Mouse (Mus musculus) limb, embryonic 12.5 days (tissue): ENCODE measurements at regions not wholly inside any gene's neighbourhood (a gene's known extent, or its start where the extent isn't known, plus 50 kb on each side); places are given as distances from the start of the nearest gene placed in this dataset.

Experiments
- ATAC-seq: fragments of 200-750 bp; cut with Nextera tagmentation; 2 replicates; pipeline ENCODE4 v1.8.0; 2017; ENCODE audit warnings: low read depth, moderate TSS enrichment; ENCODE audit not compliant: insufficient number of reproducible peaks, insufficient read depth, low FRiP score, low TSS enrichment
- H3K27ac ChIP-seq: fragments of 300-500 bp; sonication (generic); 2 replicates; pipeline ENCODE4 v1.5.1; 2016; ENCODE audit warnings: mild to moderate bottlenecking, moderate library complexity
- H3K27me3 ChIP-seq: fragments of 300-500 bp; sonication (generic); 2 replicates; pipeline ENCODE4 v1.6.1; 2016; ENCODE audit warnings: mild to moderate bottlenecking, moderate library complexity
- H3K36me3 ChIP-seq: fragments of 300-500 bp; sonication (generic); 2 replicates; pipeline ENCODE4 v1.6.1; 2016; ENCODE audit warnings: mild to moderate bottlenecking, moderate library complexity
- H3K4me1 ChIP-seq: fragments of 300-500 bp; sonication (generic); replicated peaks from 2 replicates; pipeline ENCODE4 v1.6.1; 2016
- H3K4me2 ChIP-seq: fragments of 300-500 bp; sonication (generic); 2 replicates; pipeline ENCODE4 v1.6.1; 2016; ENCODE audit warnings: mild to moderate bottlenecking, moderate library complexity
- H3K4me3 ChIP-seq: fragments of 300-500 bp; sonication (generic); replicated peaks from 2 replicates; pipeline ENCODE4 v1.5.1; 2016; ENCODE audit warnings: mild to moderate bottlenecking
- H3K9ac ChIP-seq: fragments of 300-500 bp; sonication (generic); replicated peaks from 2 replicates; pipeline ENCODE4 v1.6.1; 2016; ENCODE audit warnings: mild to moderate bottlenecking, moderate library complexity
- H3K9me3 ChIP-seq: fragments of 300-500 bp; sonication (generic); 2 replicates; pipeline ENCODE4 v1.6.1; 2016; ENCODE audit warnings: mild to moderate bottlenecking, moderate library complexity
- WGBS: fragments of 180-500 bp; shearing (Covaris S2); methylation state at CpG from one replicate; pipeline ENCODE4 v1.1.7; 2016; 5-methylcytosine and 5-hydroxymethylcytosine counted together

- WGBS: 65% methylated on average over 2 of the region's 2 CpGs
- H3K9ac ChIP-seq: no peak overlapping the region
- H3K4me1 ChIP-seq: no peaks in the 10 kb centered on the region; the same call in 1 of the 2 replicates
- H3K9me3 ChIP-seq: no peaks in the 10 kb centered on the region
- no peaks in the 10 kb centered on the region for H3K27me3 ChIP-seq
- no peaks in the 10 kb centered on the region for H3K36me3 ChIP-seq
- H3K27ac ChIP-seq: no peak overlapping the region
- ATAC-seq: no peak
- no peak overlapping the region for H3K4me2 ChIP-seq
- no peak overlapping the region for H3K4me3 ChIP-seq
These were observed 826.2 kb upstream of the 4930452B06Rik start for GRCm38 (mm10) chr14:9492228-9492627.

- no peaks in the 10 kb centered on the region for H3K27me3 ChIP-seq
- WGBS: 5% methylated on average over 1 of the region's 1 CpGs
- ATAC-seq: no peak
These were observed 822.5 kb upstream of the 4930452B06Rik start for GRCm38 (mm10) chr14:9488585-9488984.

GRCm38 (mm10) chr14:9478981-9479380, 812.9 kb upstream of the 4930452B06Rik start:
- no peak for ATAC-seq
- Histone ChIP-seq H3K27me3 (no peaks in the 10 kb centered on the region), H3K9ac (no peak overlapping the region), H3K4me2 (no peak overlapping the region), H3K4me3 (no peak overlapping the region), H3K36me3 (no peaks in the 10 kb centered on the region), H3K9me3 (no peaks in the 10 kb centered on the region), H3K27ac (no peak overlapping the region), H3K4me1 (no peaks in the 10 kb centered on the region)

More at GRCm38 (mm10) chr14:9488585-9488984, 822.5 kb upstream of the 4930452B06Rik start:
- Histone ChIP-seq H3K4me3 (no peak overlapping the region), H3K9ac (no peak overlapping the region), H3K27ac (no peak overlapping the region), H3K9me3 (no peaks in the 10 kb centered on the region), H3K4me1 (no peaks in the 10 kb centered on the region; the same call in 1 of the 2 replicates), H3K4me2 (no peak overlapping the region), H3K36me3 (no peaks in the 10 kb centered on the region)

- H3K4me2 ChIP-seq: no peak overlapping the region
- no peaks in the 10 kb centered on the region for H3K9me3 ChIP-seq
- H3K27me3 ChIP-seq: no peaks in the 10 kb centered on the region
- ATAC-seq: no peak
- WGBS: 80% methylated on average over 7 of the region's 7 CpGs
- H3K4me1 ChIP-seq: no peaks in the 10 kb centered on the region
- no peaks in the 10 kb centered on the region for H3K36me3 ChIP-seq
- H3K9ac ChIP-seq: no peak overlapping the region
- no peak overlapping the region for H3K27ac ChIP-seq
- H3K4me3 ChIP-seq: no peak overlapping the region
These were observed 809.1 kb upstream of the 4930452B06Rik start for GRCm38 (mm10) chr14:9475169-9475568.

GRCm38 (mm10) chr14:9469686-9470085, 803.6 kb upstream of the 4930452B06Rik start:
- no peak overlapping the region for H3K27ac ChIP-seq
- H3K9ac ChIP-seq: no peak overlapping the region
- H3K4me3 ChIP-seq: no peak overlapping the region
- H3K36me3 ChIP-seq: no peaks in the 10 kb centered on the region
- no peak for ATAC-seq
- H3K4me2 ChIP-seq: no peak overlapping the region
- peaks cover 10% of the 10 kb centered on the region for H3K4me1 ChIP-seq
- no peaks in the 10 kb centered on the region for H3K9me3 ChIP-seq
- H3K27me3 ChIP-seq: no peaks in the 10 kb centered on the region

- Histone ChIP-seq H3K4me1 (peaks cover 10% of the 10 kb centered on the region), H3K4me2 (no peak overlapping the region), H3K4me3 (no peak overlapping the region), H3K27me3 (no peaks in the 10 kb centered on the region), H3K9ac (no peak overlapping the region), H3K9me3 (no peaks in the 10 kb centered on the region), H3K27ac (no peak overlapping the region), H3K36me3 (no peaks in the 10 kb centered on the region)
- ATAC-seq: no peak
- 50% methylated on average over 3 of the region's 3 CpGs for WGBS
These were observed 802.6 kb upstream of the 4930452B06Rik start for GRCm38 (mm10) chr14:9468654-9469053.

- Histone ChIP-seq H3K9me3 (no peaks in the 10 kb centered on the region), H3K4me3 (no peak overlapping the region), H3K27me3 (no peaks in the 10 kb centered on the region), H3K9ac (no peak overlapping the region), H3K27ac (no peak overlapping the region), H3K4me1 (peaks cover 10% of the 10 kb centered on the region), H3K36me3 (no peaks in the 10 kb centered on the region), H3K4me2 (no peak overlapping the region)
- 0 out of 2 replicates have a peak, but pooled peaks have one; percentile 52 for ATAC-seq
- 55% methylated on average over 7 of the region's 7 CpGs for WGBS
These were observed 801.8 kb upstream of the 4930452B06Rik start for GRCm38 (mm10) chr14:9467690-9468458.

GRCm38 (mm10) chr14:9460006-9460405, 794.0 kb upstream of the 4930452B06Rik start:
- Histone ChIP-seq H3K27me3 (no peaks in the 10 kb centered on the region), H3K36me3 (no peaks in the 10 kb centered on the region), H3K4me1 (no peaks in the 10 kb centered on the region; the same call in 1 of the 2 replicates), H3K27ac (no peak overlapping the region), H3K4me3 (no peak overlapping the region), H3K9ac (no peak overlapping the region), H3K9me3 (no peaks in the 10 kb centered on the region), H3K4me2 (no peak overlapping the region)
- WGBS: 83% methylated on average over 3 of the region's 3 CpGs
- no peak for ATAC-seq

GRCm38 (mm10) chr14:9458856-9459255, 792.8 kb upstream of the 4930452B06Rik start:
- Histone ChIP-seq H3K36me3 (no peaks in the 10 kb centered on the region), H3K4me1 (no peaks in the 10 kb centered on the region; the same call in 1 of the 2 replicates)
- WGBS: 70% methylated on average over 2 of the region's 2 CpGs

GRCm38 (mm10) chr14:9457801-9458495, 791.9 kb upstream of the 4930452B06Rik start:
- no peak for ATAC-seq
- Histone ChIP-seq H3K36me3 (no peaks in the 10 kb centered on the region), H3K27ac (no peak overlapping the region), H3K4me3 (no peak overlapping the region), H3K4me2 (no peak overlapping the region), H3K4me1 (no peaks in the 10 kb centered on the region; the same call in 1 of the 2 replicates), H3K9me3 (no peaks in the 10 kb centered on the region), H3K9ac (no peak overlapping the region), H3K27me3 (no peaks in the 10 kb centered on the region)

More at GRCm38 (mm10) chr14:9458856-9459255, 792.8 kb upstream of the 4930452B06Rik start:
- H3K27ac ChIP-seq: no peak overlapping the region
- H3K4me2 ChIP-seq: no peak overlapping the region
- ATAC-seq: no peak
- no peak overlapping the region for H3K9ac ChIP-seq
- H3K27me3 ChIP-seq: no peaks in the 10 kb centered on the region
- no peak overlapping the region for H3K4me3 ChIP-seq
- H3K9me3 ChIP-seq: no peaks in the 10 kb centered on the region

GRCm38 (mm10) chr14:9455986-9456385, 789.9 kb upstream of the 4930452B06Rik start:
- H3K4me3 ChIP-seq: no peak overlapping the region
- H3K4me2 ChIP-seq: no peak overlapping the region
- WGBS: 89% methylated on average over 5 of the region's 5 CpGs
- H3K9ac ChIP-seq: no peak overlapping the region
- H3K36me3 ChIP-seq: no peaks in the 10 kb centered on the region
- no peak for ATAC-seq
- no peak overlapping the region for H3K27ac ChIP-seq
- H3K9me3 ChIP-seq: no peaks in the 10 kb centered on the region
- no peaks in the 10 kb centered on the region for H3K27me3 ChIP-seq
- no peaks in the 10 kb centered on the region; the same call in 1 of the 2 replicates for H3K4me1 ChIP-seq
